ENCODE assay signal across 16 mouse cellular contexts in genomic region chr2:77587387-77587786, GRCm38 (mm10).
"Had no signal": no experiment of that assay in that cellular context is flagged by ENCODE, and none has a peak within 500 bp of the region (broad histone marks: within the 10 kb centered on the region; RNA-seq: fewer than 3 reads in every experiment).

No protein-coding gene starts in this region.

- H3K4me1 ChIP-seq: lung, embryonic 15.5 days; megakaryocyte, embryonic 14.5 days; midbrain, embryonic 13.5 days; neural tube, embryonic 12.5 days; stomach, embryonic 15.5 days had no signal

- H3K4me2 ChIP-seq: lung, embryonic 15.5 days; midbrain, embryonic 11.5 days; midbrain, embryonic 13.5 days; midbrain, embryonic 15.5 days; neural tube, embryonic 12.5 days; stomach, embryonic 15.5 days had no signal

- ATAC-seq: lung, postnatal 0 days; midbrain, embryonic 13.5 days; midbrain, embryonic 15.5 days had no signal

- H3K36me3 ChIP-seq: lung, embryonic 15.5 days; midbrain, embryonic 13.5 days; midbrain, embryonic 15.5 days; neural tube, embryonic 12.5 days; stomach, embryonic 15.5 days had no signal

- H3K9me3 ChIP-seq: lung, embryonic 15.5 days; midbrain, embryonic 15.5 days; neural tube, embryonic 12.5 days; stomach, embryonic 15.5 days had no signal

- H3K9ac ChIP-seq: lung, embryonic 15.5 days; midbrain, embryonic 13.5 days; midbrain, embryonic 15.5 days; neural tube, embryonic 12.5 days; stomach, embryonic 15.5 days had no signal

- H3K4me3 ChIP-seq: lung, embryonic 15.5 days; megakaryocyte, embryonic 14.5 days; midbrain, embryonic 13.5 days; midbrain, embryonic 15.5 days; neural tube, embryonic 12.5 days; stomach, embryonic 15.5 days had no signal

- DNase-seq: lung, adult 2 months; lung, postnatal 14 days; lung, postnatal 36 days; right cerebral cortex, postnatal 14 days; thymus, adult 18-20 months; thymus, postnatal 25 days; thymus, postnatal 4 days had no signal

- H3K27ac ChIP-seq: lung, embryonic 15.5 days; macrophage; midbrain, embryonic 13.5 days; midbrain, embryonic 15.5 days; neural tube, embryonic 12.5 days; stomach, embryonic 15.5 days had no signal

- H3K27me3 ChIP-seq: lung, embryonic 15.5 days; megakaryocyte, embryonic 14.5 days; midbrain, embryonic 13.5 days; midbrain, embryonic 15.5 days; neural tube, embryonic 12.5 days; stomach, embryonic 15.5 days had no signal
